Mouse (Mus musculus): Measurements from ENCODE around the gene Hdac10.

DNA sequence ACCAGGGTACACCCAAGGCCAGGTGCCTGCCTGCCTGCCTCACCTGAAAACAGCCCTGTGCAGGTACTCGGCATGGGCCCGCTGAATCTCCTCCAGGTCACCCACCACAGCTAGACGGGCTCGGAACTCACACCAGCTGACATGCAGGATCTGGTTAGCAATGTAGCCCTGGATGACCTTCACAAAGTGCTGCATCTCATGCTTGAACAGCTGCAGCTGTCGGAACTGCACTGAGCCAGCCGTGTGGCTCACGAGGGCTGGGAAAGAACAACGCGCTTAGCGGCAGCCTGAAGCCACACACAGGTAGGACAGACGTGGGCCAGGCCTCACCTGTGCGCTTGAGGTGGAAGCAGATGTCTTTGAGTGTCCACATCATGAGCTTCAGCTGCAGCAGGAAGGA lies 27.7 kb downstream of the Hdac10 start:
- no peak for TF ChIP-seq GATA1 (IDR thresholded peaks at IDR 0.05; ENCODE audit: borderline replicate concordance, low read length)
- TF ChIP-seq FLI1 (IDR thresholded peaks at IDR 0.05; ENCODE audit: low read length), result no peak
